Mouse (Mus musculus): ENCODE measurements at regions not wholly inside any gene's neighbourhood (a gene's known extent, or its start where the extent isn't known, plus 50 kb on each side); places are given as distances from the start of the nearest gene placed in this dataset.

DNA sequence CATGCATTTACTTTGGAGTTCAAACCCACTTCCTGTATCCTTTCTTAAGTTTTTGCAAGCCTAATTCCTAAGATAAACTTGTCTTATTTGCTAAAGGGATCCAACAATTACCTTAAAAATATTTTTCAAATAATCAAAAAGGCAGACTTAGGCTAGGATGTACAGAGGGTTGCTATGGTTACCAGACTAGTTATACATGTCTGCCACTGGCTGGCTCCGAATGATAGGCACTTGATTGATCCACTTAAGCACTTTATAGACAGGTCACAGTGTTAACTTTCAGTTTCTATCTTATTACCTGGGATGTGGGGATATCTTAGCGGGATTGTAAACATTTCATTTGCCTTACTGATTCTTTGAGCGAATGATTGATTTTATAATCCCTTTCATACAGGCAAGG, 346.6 kb downstream of the Zfp619 start:
- TF ChIP-seq POLR2A (IDR thresholded peaks at IDR 0.05; ENCODE audit: borderline replicate concordance, extremely low read depth, insufficient read depth, insufficient read length, poor library complexity, severe bottlenecking) (no peak), CTCF (IDR thresholded peaks at IDR 0.05; ENCODE audit: borderline replicate concordance, extremely low read depth, insufficient read depth, insufficient read length) (no peak)
